Mouse (Mus musculus) myocyte (in vitro differentiated cells): ENCODE measurements around the gene Gpatch11. TPM values are rescaled to one million over a fixed set of nuclear protein-coding genes. Genes with fewer than 3 reads are reported as not detected.

Source experiments
- H3K27me3 ChIP-seq: one replicate; pipeline ENCODE4 v1.6.1; 2011; ENCODE audit not compliant: control insufficient read depth, insufficient read depth, insufficient read length
- H3K36me3 ChIP-seq: one replicate; pipeline ENCODE4 v1.6.1; 2011; ENCODE audit not compliant: control insufficient read depth, insufficient read depth
- H3K4me2 ChIP-seq: one replicate; pipeline ENCODE4 v1.6.1; 2011; ENCODE audit warnings: low read depth, control low read depth
- H3K4me3 ChIP-seq: one replicate; pipeline ENCODE4 v1.5.1; 2011; ENCODE audit warnings: mild to moderate bottlenecking, control low read depth, moderate library complexity
- H3K79me2 ChIP-seq: one replicate; pipeline ENCODE4 v1.6.1; 2011; ENCODE audit not compliant: control insufficient read depth, insufficient read depth
- H3ac ChIP-seq: one replicate; pipeline ENCODE4 v1.6.1; 2011; ENCODE audit not compliant: control insufficient read depth, insufficient read length
- CEBPB ChIP-seq: IDR thresholded peaks from 2 replicates; pipeline ENCODE4 v1.6.1; 2011; ENCODE audit warnings: mild to moderate bottlenecking, moderate library complexity; ENCODE audit not compliant: poor library complexity, insufficient read depth, severe bottlenecking
- E2F4 ChIP-seq: IDR thresholded peaks from one replicate; pipeline ENCODE4 v1.6.1; 2011; ENCODE audit warnings: mild to moderate bottlenecking, control low read depth, moderate library complexity; ENCODE audit not compliant: insufficient read depth
- MAX ChIP-seq: IDR thresholded peaks from one replicate; pipeline ENCODE4 v1.6.1; 2011; ENCODE audit warnings: low read depth, mild to moderate bottlenecking, control low read depth
- MYOD1 ChIP-seq, 3 experiments: IDR thresholded peaks; one replicate each; pipeline ENCODE4 v1.6.1; 2011; ENCODE audit warnings: control low read depth in 2 of 3, low read depth in 2 of 3, mild to moderate bottlenecking in 2 of 3, moderate library complexity in 1 of 3; ENCODE audit not compliant: insufficient read length in 2 of 3, control insufficient read depth in 1 of 3
- MYOG ChIP-seq, 3 experiments: IDR thresholded peaks; one replicate each; pipeline ENCODE4 v1.6.1; 2011; ENCODE audit warnings: control low read depth in 2 of 3, low read depth in 2 of 3, mild to moderate bottlenecking in 2 of 3; ENCODE audit not compliant: insufficient read length in 2 of 3, control insufficient read depth in 1 of 3, insufficient read depth in 1 of 3
- POLR2A ChIP-seq: IDR thresholded peaks from one replicate; pipeline ENCODE4 v1.6.1; 2011; ENCODE audit warnings: low read depth, mild to moderate bottlenecking, control low read depth, moderate library complexity; ENCODE audit not compliant: insufficient read length
- POLR2AphosphoS2 ChIP-seq: IDR thresholded peaks from one replicate; pipeline ENCODE4 v1.6.1; 2011; ENCODE audit warnings: low read depth, control low read depth; ENCODE audit not compliant: insufficient read length
- REST ChIP-seq: IDR thresholded peaks from one replicate; pipeline ENCODE4 v1.6.1; 2011; ENCODE audit warnings: mild to moderate bottlenecking, control low read depth, moderate library complexity; ENCODE audit not compliant: insufficient read depth, insufficient read length
- SRF ChIP-seq: IDR thresholded peaks from one replicate; pipeline ENCODE4 v1.6.1; 2011; ENCODE audit warnings: low read depth; ENCODE audit not compliant: control insufficient read depth, insufficient read length
- TCF12 ChIP-seq: IDR thresholded peaks from one replicate; pipeline ENCODE4 v1.6.1; 2011; ENCODE audit warnings: mild to moderate bottlenecking, control low read depth; ENCODE audit not compliant: poor library complexity, insufficient read depth, severe bottlenecking
- TCF3 ChIP-seq: IDR thresholded peaks from one replicate; pipeline ENCODE4 v1.6.1; 2011; ENCODE audit warnings: low read depth, control low read depth; ENCODE audit not compliant: insufficient read length
- USF1 ChIP-seq: IDR thresholded peaks from one replicate; pipeline ENCODE4 v1.6.1; 2011; ENCODE audit warnings: low read depth, mild to moderate bottlenecking, control low read depth, moderate library complexity
- polyA plus RNA-seq: library from polyadenylated mRNA; unstranded; fragments of >200 nt; fragmentation: generic; extraction: Trizol; gene quantifications from one replicate; pipeline ENCODE4 v1.2.1, GENCODE M21; 2012; ENCODE audit warnings: missing spikeins

Gpatch11 gene
- polyA plus RNA-seq, 1 experiment, result 16.6 TPM

- no peak overlapping the region for H3ac ChIP-seq
- TF ChIP-seq REST, result no peak
- no peaks in the 10 kb centered on the region for H3K79me2 ChIP-seq
- no peaks in the 10 kb centered on the region for H3K27me3 ChIP-seq
- no peak overlapping the region for H3K4me2 ChIP-seq
- no peak overlapping the region for H3K4me3 ChIP-seq
- H3K36me3 ChIP-seq, result no peaks in the 10 kb centered on the region
These were observed 53.8 kb downstream of the Gpatch11 start for GRCm38 (mm10) chr17:78889184-78889583.

GRCm38 (mm10) chr17:78891020-78891419, 55.7 kb downstream of the Gpatch11 start:
- Histone ChIP-seq H3K79me2 (no peaks in the 10 kb centered on the region), H3K4me2 (no peak overlapping the region), H3K4me3 (no peak overlapping the region), H3K27me3 (no peaks in the 10 kb centered on the region), H3ac (no peak overlapping the region), H3K36me3 (no peaks in the 10 kb centered on the region)
- TF ChIP-seq MYOD1 (IDR thresholded peaks at IDR 0.05; ENCODE audit: control insufficient read depth in 1 of 3, insufficient read length in 2 of 3, low read depth in 2 of 3) (no peak), E2F4 (no peak), CEBPB (no peak), REST (no peak), MYOG (IDR thresholded peaks at IDR 0.05; ENCODE audit: control insufficient read depth in 1 of 3, insufficient read depth in 1 of 3, insufficient read length in 2 of 3, low read depth in 2 of 3) (no peak), SRF (no peak), TCF12 (no peak), TCF3 (no peak), POLR2A (no peak), USF1 (no peak), POLR2AphosphoS2 (no peak), MAX (no peak)

- Histone ChIP-seq H3ac (no peak overlapping the region), H3K36me3 (no peaks in the 10 kb centered on the region), H3K27me3 (no peaks in the 10 kb centered on the region), H3K4me3 (no peak overlapping the region), H3K79me2 (no peaks in the 10 kb centered on the region), H3K4me2 (no peak overlapping the region)
- TF ChIP-seq MYOG (IDR thresholded peaks at IDR 0.05; ENCODE audit: control insufficient read depth in 1 of 3, insufficient read depth in 1 of 3, insufficient read length in 2 of 3, low read depth in 2 of 3), result no peak
- no peak for TF ChIP-seq TCF12
- TF ChIP-seq USF1, result no peak
- no peak for TF ChIP-seq E2F4
- TF ChIP-seq POLR2A, result no peak
- TF ChIP-seq TCF3, result no peak
- no peak for TF ChIP-seq MAX
- TF ChIP-seq REST, result no peak
- no peak for TF ChIP-seq CEBPB
- no peak for TF ChIP-seq MYOD1 (IDR thresholded peaks at IDR 0.05; ENCODE audit: control insufficient read depth in 1 of 3, insufficient read length in 2 of 3, low read depth in 2 of 3)
- no peak for TF ChIP-seq SRF
- no peak for TF ChIP-seq POLR2AphosphoS2
These were observed 59.6 kb downstream of the Gpatch11 start for GRCm38 (mm10) chr17:78894991-78895390.

GRCm38 (mm10) chr17:78895394-78895793, 60.0 kb downstream of the Gpatch11 start:
- Histone ChIP-seq H3K27me3 (no peaks in the 10 kb centered on the region), H3K36me3 (no peaks in the 10 kb centered on the region), H3K4me2 (peak overlapping the region; percentile 73), H3ac (no peak overlapping the region), H3K4me3 (no peak overlapping the region), H3K79me2 (no peaks in the 10 kb centered on the region)
- TF ChIP-seq MYOD1 (IDR thresholded peaks at IDR 0.05; ENCODE audit: control insufficient read depth in 1 of 3, insufficient read length in 2 of 3, low read depth in 2 of 3), result no peak
- no peak for TF ChIP-seq TCF3
- TF ChIP-seq MAX, result no peak
- TF ChIP-seq TCF12, result no peak
- TF ChIP-seq E2F4, result no peak
- TF ChIP-seq USF1, result no peak
- TF ChIP-seq MYOG (IDR thresholded peaks at IDR 0.05; ENCODE audit: control insufficient read depth in 1 of 3, insufficient read depth in 1 of 3, insufficient read length in 2 of 3, low read depth in 2 of 3), result no peak
- TF ChIP-seq SRF, result no peak
- no peak for TF ChIP-seq POLR2AphosphoS2
- TF ChIP-seq REST, result no peak
- TF ChIP-seq POLR2A, result no peak
- no peak for TF ChIP-seq CEBPB

Other genes with a start within 250 kb of the Gpatch11 start
- gene Strn, start 98.4 kb upstream of the Gpatch11 start, polyA plus RNA-seq, result 4.0 TPM
- gene Heatr5b, start 203 bp upstream of the Gpatch11 start, polyA plus RNA-seq, result 11.8 TPM
- gene Eif2ak2, start 47.0 kb downstream of the Gpatch11 start, polyA plus RNA-seq, result 1.9 TPM
- gene Sult6b1, start 71.4 kb downstream of the Gpatch11 start, polyA plus RNA-seq, result 0.06 TPM
- 25.3 TPM for gene Cebpzos, start 80.9 kb downstream of the Gpatch11 start, polyA plus RNA-seq
- 9.7 TPM for gene Cebpz, start 101.5 kb downstream of the Gpatch11 start, polyA plus RNA-seq
- gene Ndufaf7, start 101.6 kb downstream of the Gpatch11 start, polyA plus RNA-seq, result 17.9 TPM
- 11.4 TPM for gene Prkd3, start 185.2 kb downstream of the Gpatch11 start, polyA plus RNA-seq
- 1.1 TPM for gene Qpct, start 216.3 kb downstream of the Gpatch11 start, polyA plus RNA-seq